Mouse (Mus musculus): ENCODE measurements at regions not wholly inside any gene's neighbourhood (a gene's known extent, or its start where the extent isn't known, plus 50 kb on each side); places are given as distances from the start of the nearest gene placed in this dataset.

DNA sequence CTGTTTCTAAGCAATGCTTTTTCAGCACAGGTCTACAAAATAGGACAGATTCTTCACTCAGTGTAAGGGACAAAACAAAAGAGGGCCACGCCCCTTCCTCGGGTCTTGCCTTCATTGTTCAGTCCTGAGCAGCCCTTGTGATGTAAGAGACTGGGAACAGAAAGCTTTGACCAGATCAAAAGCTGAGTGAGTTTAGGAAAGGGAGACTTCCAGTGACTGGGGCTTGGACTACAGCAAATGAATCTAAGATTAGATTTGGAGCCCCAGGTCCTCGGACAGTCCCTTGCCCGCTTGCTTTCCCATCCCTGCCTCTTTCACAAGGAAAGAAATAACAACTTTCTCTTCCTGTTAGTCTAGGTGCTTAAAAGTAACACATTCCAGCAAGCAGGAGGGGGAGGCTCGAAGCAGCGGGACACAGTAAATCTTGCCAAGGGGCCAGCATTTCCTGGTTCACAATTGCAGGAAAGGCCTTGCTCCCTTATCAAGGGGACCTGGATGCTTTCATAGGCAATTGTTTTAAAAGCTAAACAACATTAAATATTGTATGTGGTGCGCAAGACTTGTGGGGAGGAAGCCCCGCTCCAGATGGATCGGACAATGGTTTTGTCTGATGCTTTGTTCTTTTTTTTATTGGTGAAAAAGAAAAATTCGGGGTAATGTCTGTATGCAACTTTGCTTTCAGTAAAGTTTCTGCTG, 333.4 kb downstream of the Fat4 start:
- peaks cover 7% of the 10 kb centered on the region; the same call in 1 of the 2 replicates for H3K4me1 ChIP-seq (ENCODE audit: insufficient read depth, low read length)
- no peaks in the 10 kb centered on the region for H3K27me3 ChIP-seq (ENCODE audit: insufficient read depth, low read length)
- H3K27ac ChIP-seq (ENCODE audit: low read length), result peak overlapping the region; percentile 63
- peak; percentile 84 for ATAC-seq (ENCODE audit: low FRiP score, low TSS enrichment)
- 30% methylated on average over 10 of the region's 10 CpGs for WGBS
- H3K4me3 ChIP-seq (ENCODE audit: low read length), result no peak overlapping the region
- peak overlapping the region; percentile 3; the same call in 1 of the 2 replicates for H3K9ac ChIP-seq (replicated peaks; ENCODE audit: low read length)
- H3K9me3 ChIP-seq (ENCODE audit: low read length), result no peaks in the 10 kb centered on the region
- H3K4me2 ChIP-seq (replicated peaks; ENCODE audit: low read depth, low read length), result peak overlapping the region; percentile 11
- no peaks in the 10 kb centered on the region for H3K36me3 ChIP-seq (ENCODE audit: insufficient read depth, low read length)

DNA sequence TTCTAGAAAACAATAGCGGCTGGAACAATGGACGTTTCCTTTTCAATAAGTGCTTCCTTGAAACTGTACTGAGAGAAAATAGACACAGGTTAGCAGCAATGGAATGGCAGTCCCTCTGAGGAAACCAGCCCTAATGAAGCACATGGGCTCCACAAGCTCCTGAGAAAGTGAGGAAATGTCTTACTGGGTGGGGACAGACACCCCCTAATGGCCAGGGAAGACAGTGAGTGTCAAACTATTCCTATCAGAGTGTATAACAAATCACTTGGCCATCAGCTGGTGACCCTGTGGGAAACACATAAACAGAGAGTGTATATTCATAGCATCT, 333.9 kb downstream of the Fat4 start:
- ATAC-seq (ENCODE audit: low FRiP score, low TSS enrichment), result peak; percentile 63; the same call in 1 of the 2 replicates
- no peak overlapping the region for H3K4me2 ChIP-seq (replicated peaks; ENCODE audit: low read depth, low read length)
- peaks cover 7% of the 10 kb centered on the region; the same call in 1 of the 2 replicates for H3K4me1 ChIP-seq (ENCODE audit: insufficient read depth, low read length)
- no peak overlapping the region for H3K4me3 ChIP-seq (ENCODE audit: low read length)
- no peaks in the 10 kb centered on the region for H3K36me3 ChIP-seq (ENCODE audit: insufficient read depth, low read length)
- 31% methylated on average over 2 of the region's 2 CpGs for WGBS
- no peaks in the 10 kb centered on the region for H3K27me3 ChIP-seq (ENCODE audit: insufficient read depth, low read length)
- H3K9ac ChIP-seq (replicated peaks; ENCODE audit: low read length), result 0 out of 2 replicates have a peak overlapping the region, but pooled peaks have one; percentile 3
- peak overlapping the region; percentile 63; the same call in 1 of the 2 replicates for H3K27ac ChIP-seq (ENCODE audit: low read length)
- H3K9me3 ChIP-seq (ENCODE audit: low read length), result no peaks in the 10 kb centered on the region

DNA sequence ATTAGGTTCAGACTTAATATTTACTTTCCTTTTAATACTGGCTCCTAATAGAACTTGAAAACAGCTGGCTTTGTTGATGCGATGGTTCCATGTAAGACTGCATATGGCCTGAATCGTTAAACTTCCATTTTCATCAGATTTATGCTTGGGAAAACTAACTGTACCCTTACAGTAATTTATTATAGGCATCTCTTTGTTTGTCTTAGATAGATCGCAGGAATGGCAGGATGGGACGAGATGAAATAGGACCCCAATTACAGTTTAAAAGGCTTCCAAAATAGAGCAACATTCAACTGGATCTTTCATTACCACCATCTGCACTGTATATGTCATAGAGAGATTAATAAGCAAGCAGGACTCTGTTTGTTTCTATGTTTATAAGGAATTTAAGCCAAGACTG, 335.3 kb downstream of the Fat4 start:
- Histone ChIP-seq H3K4me1 (ENCODE audit: insufficient read depth, low read length) (peaks cover 7% of the 10 kb centered on the region; the same call in 1 of the 2 replicates), H3K9me3 (ENCODE audit: low read length) (no peaks in the 10 kb centered on the region), H3K27ac (ENCODE audit: low read length) (no peak overlapping the region), H3K27me3 (ENCODE audit: insufficient read depth, low read length) (no peaks in the 10 kb centered on the region), H3K36me3 (ENCODE audit: insufficient read depth, low read length) (no peaks in the 10 kb centered on the region), H3K4me2 (replicated peaks; ENCODE audit: low read depth, low read length) (no peak overlapping the region), H3K9ac (replicated peaks; ENCODE audit: low read length) (no peak overlapping the region), H3K4me3 (ENCODE audit: low read length) (no peak overlapping the region)
- 39% methylated on average over 4 of the region's 4 CpGs for WGBS
- peak; percentile 77; the same call in 1 of the 2 replicates for ATAC-seq (ENCODE audit: low FRiP score, low TSS enrichment)

DNA sequence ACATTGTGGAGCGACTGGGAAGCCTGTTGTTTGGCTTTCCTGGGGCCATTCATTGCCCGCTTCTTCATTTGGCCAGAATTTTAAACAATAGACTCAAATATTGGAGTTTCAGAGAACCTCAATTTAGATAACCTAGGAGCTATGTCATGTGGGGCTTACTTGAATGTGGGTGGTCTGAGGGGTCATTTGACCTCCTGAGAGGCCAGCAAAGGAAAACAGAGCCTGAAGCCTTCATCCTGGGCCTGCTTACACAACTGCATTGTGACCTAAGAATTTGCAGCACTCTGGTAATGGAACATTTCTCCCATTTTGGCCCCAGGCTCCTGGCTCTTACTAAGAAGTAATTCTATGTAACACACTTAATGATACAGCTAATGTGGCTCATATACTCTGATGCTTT, 348.2 kb downstream of the Fat4 start:
- no peak overlapping the region for H3K4me3 ChIP-seq (ENCODE audit: low read length)
- no peak overlapping the region for H3K27ac ChIP-seq (ENCODE audit: low read length)
- no peak for ATAC-seq (ENCODE audit: low FRiP score, low TSS enrichment)
- WGBS, result 84% methylated on average over 2 of the region's 2 CpGs
- H3K4me2 ChIP-seq (replicated peaks; ENCODE audit: low read depth, low read length), result no peak overlapping the region
- H3K36me3 ChIP-seq (ENCODE audit: insufficient read depth, low read length), result no peaks in the 10 kb centered on the region
- no peaks in the 10 kb centered on the region for H3K4me1 ChIP-seq (ENCODE audit: insufficient read depth, low read length)
- H3K9ac ChIP-seq (replicated peaks; ENCODE audit: low read length), result no peak overlapping the region
- no peaks in the 10 kb centered on the region for H3K9me3 ChIP-seq (ENCODE audit: low read length)
- H3K27me3 ChIP-seq (ENCODE audit: insufficient read depth, low read length), result no peaks in the 10 kb centered on the region

DNA sequence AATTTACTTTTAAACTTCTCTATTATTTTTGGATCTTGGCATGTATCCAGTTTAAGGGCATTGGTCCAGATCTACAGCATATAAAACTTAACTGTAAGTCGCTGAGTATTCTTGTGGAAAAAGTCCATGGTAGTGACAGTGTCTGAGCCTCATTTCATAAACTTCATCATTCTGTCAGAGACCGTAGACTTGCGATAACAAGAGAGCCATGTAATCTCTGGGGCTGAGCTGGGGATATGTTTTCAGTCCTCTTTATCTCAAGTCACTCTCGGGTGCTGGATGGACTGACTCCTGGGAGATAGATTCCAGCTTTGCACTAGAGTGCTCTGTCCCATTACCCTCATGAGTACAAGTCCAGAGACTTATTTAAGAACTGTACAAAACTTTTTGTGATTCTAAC, 362.0 kb downstream of the Fat4 start:
- Histone ChIP-seq H3K27me3 (ENCODE audit: insufficient read depth, low read length) (no peaks in the 10 kb centered on the region), H3K4me3 (ENCODE audit: low read length) (no peak overlapping the region), H3K9me3 (ENCODE audit: low read length) (no peaks in the 10 kb centered on the region), H3K4me2 (replicated peaks; ENCODE audit: low read depth, low read length) (no peak overlapping the region), H3K9ac (replicated peaks; ENCODE audit: low read length) (no peak overlapping the region), H3K4me1 (ENCODE audit: insufficient read depth, low read length) (peaks cover 11% of the 10 kb centered on the region; the same call in 1 of the 2 replicates), H3K27ac (ENCODE audit: low read length) (no peak overlapping the region), H3K36me3 (ENCODE audit: insufficient read depth, low read length) (no peaks in the 10 kb centered on the region)
- ATAC-seq (ENCODE audit: low FRiP score, low TSS enrichment), result no peak
- WGBS, result 55% methylated on average over 4 of the region's 4 CpGs

DNA sequence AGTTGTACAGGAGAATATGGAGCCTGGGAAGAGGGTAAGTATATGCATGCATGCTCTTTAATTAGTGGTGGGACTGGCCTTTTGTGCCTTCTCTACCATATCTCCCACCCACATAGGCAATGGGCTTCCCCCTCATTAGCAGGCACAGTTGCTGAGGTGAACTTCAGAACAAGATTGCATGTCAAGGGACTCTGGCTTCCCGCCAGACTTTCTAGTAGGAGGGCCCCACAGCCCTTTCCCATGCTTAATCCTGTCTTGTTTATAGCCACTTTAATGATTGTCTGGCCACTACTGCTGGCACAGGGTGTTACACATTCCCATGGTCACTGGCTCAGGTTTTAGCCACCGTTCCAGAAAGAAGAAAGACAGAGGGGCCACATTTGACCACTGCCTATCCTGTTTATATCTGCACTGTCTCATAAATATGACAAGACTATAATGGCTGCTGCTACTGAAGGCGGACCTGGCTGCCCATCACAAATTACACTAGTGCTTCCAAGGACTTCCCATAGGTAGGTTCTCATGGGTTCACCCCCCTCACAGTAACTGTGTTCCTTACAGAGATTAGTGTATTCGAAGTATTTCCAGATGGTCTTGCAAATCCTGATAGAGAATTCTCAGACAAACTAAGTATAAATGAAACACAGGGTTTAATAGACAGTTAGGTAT, 362.6 kb downstream of the Fat4 start:
- no peaks in the 10 kb centered on the region for H3K36me3 ChIP-seq (ENCODE audit: insufficient read depth, low read length)
- peaks cover 11% of the 10 kb centered on the region; the same call in 1 of the 2 replicates for H3K4me1 ChIP-seq (ENCODE audit: insufficient read depth, low read length)
- H3K4me2 ChIP-seq (replicated peaks; ENCODE audit: low read depth, low read length), result no peak overlapping the region
- no peak overlapping the region for H3K27ac ChIP-seq (ENCODE audit: low read length)
- 0 out of 2 replicates have a peak, but pooled peaks have one; percentile 51 for ATAC-seq (ENCODE audit: low FRiP score, low TSS enrichment)
- no peak overlapping the region for H3K9ac ChIP-seq (replicated peaks; ENCODE audit: low read length)
- WGBS, result 43% methylated on average over 4 of the region's 4 CpGs
- no peaks in the 10 kb centered on the region for H3K9me3 ChIP-seq (ENCODE audit: low read length)
- H3K4me3 ChIP-seq (ENCODE audit: low read length), result no peak overlapping the region
- no peaks in the 10 kb centered on the region for H3K27me3 ChIP-seq (ENCODE audit: insufficient read depth, low read length)

DNA sequence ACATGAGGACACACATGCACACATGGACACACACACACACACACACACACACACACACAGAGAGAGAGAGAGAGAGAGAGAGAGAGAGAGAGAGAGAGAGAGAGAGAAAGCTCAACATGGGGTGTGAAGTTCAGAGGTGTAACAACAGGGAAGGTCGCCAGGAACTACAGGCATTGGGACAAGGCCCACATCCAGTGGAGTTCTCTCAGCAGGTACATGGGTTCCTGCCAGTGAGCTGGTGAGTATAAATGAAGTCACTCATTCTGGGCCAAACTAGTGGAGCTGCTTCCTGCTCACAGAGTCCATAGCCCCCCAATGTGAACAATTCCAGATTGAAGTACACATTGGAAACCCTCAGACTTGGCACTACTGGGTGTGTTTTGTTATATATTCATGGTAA, 366.3 kb downstream of the Fat4 start:
- Histone ChIP-seq H3K9me3 (ENCODE audit: low read length) (no peaks in the 10 kb centered on the region), H3K4me2 (replicated peaks; ENCODE audit: low read depth, low read length) (no peak overlapping the region), H3K27ac (ENCODE audit: low read length) (no peak overlapping the region), H3K4me1 (ENCODE audit: insufficient read depth, low read length) (peaks cover 11% of the 10 kb centered on the region; the same call in 1 of the 2 replicates), H3K9ac (replicated peaks; ENCODE audit: low read length) (no peak overlapping the region), H3K36me3 (ENCODE audit: insufficient read depth, low read length) (no peaks in the 10 kb centered on the region), H3K27me3 (ENCODE audit: insufficient read depth, low read length) (no peaks in the 10 kb centered on the region), H3K4me3 (ENCODE audit: low read length) (no peak overlapping the region)
- WGBS, result 79% methylated on average over 1 of the region's 1 CpGs
- ATAC-seq (ENCODE audit: low FRiP score, low TSS enrichment), result no peak

DNA sequence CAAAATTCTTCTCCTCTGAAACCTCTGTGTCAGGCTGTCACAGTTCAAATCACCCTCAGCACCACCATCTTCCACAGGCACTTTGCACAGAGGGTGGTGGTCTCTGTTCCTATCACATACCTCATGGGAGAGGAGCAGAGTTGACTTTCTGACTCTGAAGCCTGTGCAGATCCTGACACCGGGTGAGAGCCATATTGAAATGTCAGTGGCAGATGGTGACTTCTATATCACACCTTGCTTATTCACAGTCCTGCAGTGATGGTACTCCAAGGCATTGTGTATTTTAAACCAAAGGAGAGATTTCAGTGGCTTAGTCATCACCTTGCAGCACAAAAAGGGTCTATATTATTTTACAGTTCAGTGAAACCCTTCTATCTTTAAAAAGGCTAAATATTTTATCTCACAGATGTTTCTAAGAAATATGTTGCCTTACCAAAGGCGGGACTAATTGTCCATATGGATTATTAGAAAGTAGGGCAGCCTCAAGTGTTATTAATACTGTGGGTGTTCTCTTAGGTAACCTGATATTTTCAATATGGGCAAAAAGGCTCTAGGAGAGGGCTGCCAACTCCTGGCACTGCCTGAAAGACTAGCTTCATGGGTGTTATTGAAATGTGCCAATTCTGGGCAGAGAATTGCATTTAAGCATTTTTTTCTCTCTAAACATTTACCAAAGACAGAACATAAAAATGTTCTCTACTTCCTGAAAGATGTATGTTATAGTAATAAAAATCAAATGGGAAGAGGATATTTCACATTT, 378.1 kb downstream of the Fat4 start:
- Histone ChIP-seq H3K9me3 (ENCODE audit: low read length) (no peaks in the 10 kb centered on the region), H3K4me3 (ENCODE audit: low read length) (no peak overlapping the region), H3K27ac (ENCODE audit: low read length) (no peak overlapping the region), H3K27me3 (ENCODE audit: insufficient read depth, low read length) (no peaks in the 10 kb centered on the region), H3K4me1 (ENCODE audit: insufficient read depth, low read length) (no peaks in the 10 kb centered on the region), H3K4me2 (replicated peaks; ENCODE audit: low read depth, low read length) (no peak overlapping the region), H3K36me3 (ENCODE audit: insufficient read depth, low read length) (no peaks in the 10 kb centered on the region), H3K9ac (replicated peaks; ENCODE audit: low read length) (no peak overlapping the region)
- no peak for ATAC-seq (ENCODE audit: low FRiP score, low TSS enrichment)
- 86% methylated on average over 2 of the region's 2 CpGs for WGBS

DNA sequence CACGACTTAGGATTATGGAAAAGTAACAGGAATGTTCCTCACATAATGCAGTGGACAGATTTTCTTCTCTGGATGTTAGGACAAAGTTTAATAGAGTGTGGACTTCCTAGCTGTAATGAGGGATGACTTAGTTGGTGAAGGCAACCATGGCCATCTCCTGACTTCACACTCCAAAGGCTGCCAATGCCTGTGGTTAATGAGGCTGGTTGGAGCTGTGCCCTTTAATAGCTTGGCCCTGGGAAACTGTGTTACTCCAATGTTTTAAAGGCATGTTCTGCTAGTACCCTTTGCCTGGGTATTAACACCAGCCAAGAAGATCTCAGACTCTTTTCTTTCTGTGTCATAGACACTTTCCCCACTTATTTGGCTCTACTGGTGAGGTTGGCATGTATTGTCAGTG, 378.9 kb downstream of the Fat4 start:
- no peaks in the 10 kb centered on the region for H3K27me3 ChIP-seq (ENCODE audit: insufficient read depth, low read length)
- H3K27ac ChIP-seq (ENCODE audit: low read length), result no peak overlapping the region
- H3K4me2 ChIP-seq (replicated peaks; ENCODE audit: low read depth, low read length), result no peak overlapping the region
- H3K36me3 ChIP-seq (ENCODE audit: insufficient read depth, low read length), result no peaks in the 10 kb centered on the region
- H3K4me3 ChIP-seq (ENCODE audit: low read length), result no peak overlapping the region
- no peaks in the 10 kb centered on the region for H3K9me3 ChIP-seq (ENCODE audit: low read length)
- no peaks in the 10 kb centered on the region for H3K4me1 ChIP-seq (ENCODE audit: insufficient read depth, low read length)
- 81% methylated on average over 1 of the region's 1 CpGs for WGBS
- peak; percentile 39; the same call in 1 of the 2 replicates for ATAC-seq (ENCODE audit: low FRiP score, low TSS enrichment)
- no peak overlapping the region for H3K9ac ChIP-seq (replicated peaks; ENCODE audit: low read length)
